Mouse (Mus musculus): Measurements from ENCODE around the gene Pde6b. TPM values are rescaled to one million over a fixed set of nuclear protein-coding genes. Genes with fewer than 3 reads are reported as not detected.

The Pde6b gene
- polyA plus RNA-seq, 1 experiment from 2014 or later = 0.07 TPM

DNA sequence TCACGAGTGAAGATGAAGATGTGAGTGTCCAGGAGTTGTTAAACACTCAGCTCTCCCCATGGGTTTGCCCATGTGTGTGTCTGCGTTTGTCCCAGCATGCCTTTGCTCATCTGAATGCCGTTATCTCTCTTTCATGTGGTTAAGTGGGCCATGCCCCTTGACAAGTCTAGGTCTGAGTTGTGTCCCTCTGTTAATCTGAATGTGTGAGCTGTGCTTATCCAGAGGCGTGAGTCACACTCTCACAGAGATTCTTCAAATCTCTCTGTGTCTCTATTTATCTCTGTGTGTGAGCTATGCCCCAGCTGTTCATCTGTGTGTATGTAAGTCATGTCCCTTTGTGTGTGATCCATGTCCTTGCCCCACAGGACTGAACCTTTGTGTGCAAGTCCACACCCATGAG lies 15.3 kb downstream of the Pde6b start:
- Histone ChIP-seq H3K9ac (no peak overlapping the region), H3K4me3 (replicated peaks) (no peak overlapping the region), H3K27ac (no peak overlapping the region), H3K9me3 (replicated peaks) (no peaks in the 10 kb centered on the region), H3K27me3 (no peaks in the 10 kb centered on the region), H3K4me2 (no peak overlapping the region), H3K4me1 (replicated peaks) (peaks cover 6% of the 10 kb centered on the region), H3K36me3 (no peaks in the 10 kb centered on the region)
- WGBS (ENCODE audit: insufficient replicate concordance) = 32% methylated on average over 4 of the region's 4 CpGs
- DNase-seq (no peak), ATAC-seq (ENCODE audit: low read depth) (no peak)

DNA sequence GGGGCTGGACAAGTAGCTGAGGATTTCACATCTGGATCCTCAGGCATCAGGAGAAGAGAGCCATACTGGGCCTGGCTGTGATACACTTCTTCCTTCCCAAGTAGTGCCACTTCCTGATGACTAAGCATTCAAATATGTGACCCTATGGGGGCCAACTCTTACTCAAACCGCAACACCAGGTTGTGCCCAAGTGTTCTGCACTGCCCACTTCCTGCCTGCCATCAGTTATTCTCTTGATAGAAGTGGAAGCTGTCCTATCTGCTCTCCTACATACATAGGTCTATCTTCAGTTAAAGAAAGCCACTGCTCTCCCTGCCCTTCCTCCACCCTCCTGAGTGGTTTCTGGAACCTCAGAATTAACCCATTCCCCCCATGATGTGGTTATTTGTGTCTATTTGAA lies 17.3 kb downstream of the Pde6b start:
- Histone ChIP-seq H3K9ac (no peak overlapping the region), H3K4me1 (replicated peaks) (no peaks in the 10 kb centered on the region; the same call in none of the 2 replicates), H3K27ac (no peak overlapping the region), H3K4me2 (no peak overlapping the region), H3K9me3 (replicated peaks) (no peaks in the 10 kb centered on the region), H3K27me3 (no peaks in the 10 kb centered on the region), H3K36me3 (no peaks in the 10 kb centered on the region), H3K4me3 (replicated peaks) (no peak overlapping the region)
- peak; percentile 48; the same call in 1 of the 2 replicates for ATAC-seq (ENCODE audit: low read depth)
- no peak for DNase-seq
- WGBS (ENCODE audit: insufficient replicate concordance) = 4% methylated on average over 1 of the region's 1 CpGs

DNA sequence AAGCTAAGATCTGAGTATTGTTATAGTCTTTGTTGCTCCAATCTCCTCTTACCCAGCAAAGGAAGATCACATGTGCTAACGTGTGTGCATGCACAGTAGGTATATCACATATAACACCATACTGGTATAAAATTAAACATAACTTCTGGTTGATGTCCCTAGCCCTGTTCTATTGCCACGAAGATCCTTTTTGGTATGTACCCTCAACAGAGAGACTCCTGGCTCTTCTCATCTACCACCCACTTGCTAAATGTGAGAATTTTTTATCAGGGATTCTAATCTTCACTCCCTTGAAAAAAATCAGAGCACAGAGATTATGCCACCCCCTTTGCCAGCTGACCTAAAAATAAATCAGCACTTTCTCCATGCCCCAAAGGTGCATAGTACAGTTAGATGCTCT lies 18.8 kb downstream of the Pde6b start:
- Histone ChIP-seq H3K9me3 (replicated peaks) (no peaks in the 10 kb centered on the region), H3K4me3 (replicated peaks) (no peak overlapping the region), H3K4me2 (no peak overlapping the region), H3K9ac (no peak overlapping the region), H3K36me3 (no peaks in the 10 kb centered on the region), H3K27ac (no peak overlapping the region), H3K4me1 (replicated peaks) (no peaks in the 10 kb centered on the region; the same call in none of the 2 replicates), H3K27me3 (no peaks in the 10 kb centered on the region)
- WGBS (ENCODE audit: insufficient replicate concordance) = 67% methylated on average over 2 of the region's 2 CpGs
- no peak for ATAC-seq (ENCODE audit: low read depth)
- DNase-seq = no peak

DNA sequence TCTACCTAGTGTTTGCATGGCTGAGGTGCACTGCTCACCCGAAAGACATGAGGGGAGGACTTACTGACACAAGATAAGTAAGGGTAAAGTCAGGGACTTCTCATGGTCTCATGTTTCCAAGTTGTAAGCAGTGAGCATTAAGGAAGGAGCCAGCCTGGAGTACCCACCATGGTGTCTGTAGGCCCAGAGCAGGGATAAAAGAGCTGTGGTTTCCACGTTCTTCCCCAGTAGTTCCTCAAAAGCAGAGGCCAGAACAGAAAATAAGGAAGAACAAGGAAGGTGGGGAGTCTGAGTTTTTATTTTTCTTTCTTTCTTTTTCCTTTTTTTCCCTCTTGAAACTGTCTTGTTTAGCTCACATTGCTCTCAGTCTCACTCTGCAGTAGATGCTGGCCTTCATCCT lies 26.5 kb downstream of the Pde6b start:
- no peak overlapping the region for H3K4me2 ChIP-seq
- 47% methylated on average over 2 of the region's 2 CpGs for WGBS (ENCODE audit: insufficient replicate concordance)
- no peak for ATAC-seq (ENCODE audit: low read depth)
- H3K4me3 ChIP-seq (replicated peaks) = no peak overlapping the region
- no peaks in the 10 kb centered on the region for H3K4me1 ChIP-seq (replicated peaks)
- no peak overlapping the region for H3K27ac ChIP-seq
- no peaks in the 10 kb centered on the region for H3K9me3 ChIP-seq (replicated peaks)
- no peak for DNase-seq
- H3K36me3 ChIP-seq = no peaks in the 10 kb centered on the region
- no peaks in the 10 kb centered on the region for H3K27me3 ChIP-seq
- H3K9ac ChIP-seq = no peak overlapping the region

GRCm38 (mm10) chr5:108422741-108423140 lies 34.5 kb downstream of the Pde6b start:
- 70% methylated on average over 3 of the region's 3 CpGs for WGBS (ENCODE audit: insufficient replicate concordance)
- Histone ChIP-seq H3K27ac (no peak overlapping the region), H3K36me3 (no peaks in the 10 kb centered on the region), H3K4me1 (replicated peaks) (peaks cover 32% of the 10 kb centered on the region), H3K27me3 (no peaks in the 10 kb centered on the region), H3K4me3 (replicated peaks) (no peak overlapping the region), H3K4me2 (peak overlapping the region; percentile 29; the same call in 1 of the 2 replicates), H3K9me3 (replicated peaks) (no peaks in the 10 kb centered on the region), H3K9ac (no peak overlapping the region)
- no peak for ATAC-seq (ENCODE audit: low read depth)
- DNase-seq = no peak

DNA sequence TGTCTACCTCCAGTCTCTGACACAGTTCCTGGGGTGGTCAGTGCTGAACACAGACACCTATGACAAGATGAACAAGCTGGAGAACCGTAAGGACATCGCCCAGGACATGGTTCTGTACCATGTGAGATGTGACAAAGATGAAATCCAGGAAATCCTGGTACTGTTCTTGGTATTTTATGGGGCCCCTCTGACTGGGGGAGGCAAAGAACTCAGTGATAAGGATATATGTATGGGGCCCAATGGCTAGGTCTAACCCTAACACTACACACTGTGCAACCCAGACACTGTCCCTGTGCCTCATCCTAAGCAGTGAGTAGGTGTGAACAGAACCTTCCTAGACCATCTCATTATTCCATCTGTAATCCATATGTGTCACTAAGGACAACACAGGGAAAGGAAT lies 35.2 kb downstream of the Pde6b start:
- H3K27ac ChIP-seq = no peak overlapping the region
- no peaks in the 10 kb centered on the region for H3K36me3 ChIP-seq
- no peaks in the 10 kb centered on the region for H3K27me3 ChIP-seq
- DNase-seq = peak; percentile 15
- no peaks in the 10 kb centered on the region for H3K9me3 ChIP-seq (replicated peaks)
- peaks cover 34% of the 10 kb centered on the region for H3K4me1 ChIP-seq (replicated peaks)
- peak; percentile 86 for ATAC-seq (ENCODE audit: low read depth)
- H3K4me2 ChIP-seq = peak overlapping the region; percentile 29
- no peak overlapping the region for H3K4me3 ChIP-seq (replicated peaks)
- 44% methylated on average over 2 of the region's 2 CpGs for WGBS (ENCODE audit: insufficient replicate concordance)
- H3K9ac ChIP-seq = no peak overlapping the region

DNA sequence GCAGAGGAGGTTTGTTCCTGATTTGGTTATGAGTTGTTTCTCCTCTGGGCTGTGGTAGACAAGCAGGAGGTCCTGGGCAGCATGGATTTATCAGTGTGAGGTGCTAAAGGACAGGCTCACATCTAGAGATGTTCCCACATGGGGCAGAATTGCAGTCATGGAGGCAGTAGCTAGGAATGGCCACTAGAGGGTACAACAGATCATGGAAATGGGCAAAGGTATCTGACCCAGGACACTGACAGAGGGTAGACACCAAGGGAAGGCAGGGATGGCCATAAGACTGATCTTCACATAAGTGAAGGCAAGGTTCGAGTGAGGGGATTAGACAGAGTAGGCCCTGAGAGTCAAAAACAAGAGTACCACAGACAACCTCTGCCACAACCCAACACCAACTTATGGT lies 39.0 kb downstream of the Pde6b start:
- H3K27ac ChIP-seq = no peak overlapping the region
- H3K4me2 ChIP-seq = no peak overlapping the region
- no peak overlapping the region for H3K4me3 ChIP-seq (replicated peaks)
- no peaks in the 10 kb centered on the region for H3K9me3 ChIP-seq (replicated peaks)
- DNase-seq (peak; percentile 42), ATAC-seq (ENCODE audit: low read depth) (peak; percentile 56)
- WGBS (ENCODE audit: insufficient replicate concordance) = 33% methylated on average over 1 of the region's 1 CpGs
- peaks cover 41% of the 10 kb centered on the region for H3K4me1 ChIP-seq (replicated peaks)
- H3K36me3 ChIP-seq = peaks cover 26% of the 10 kb centered on the region
- H3K9ac ChIP-seq = no peak overlapping the region
- no peaks in the 10 kb centered on the region for H3K27me3 ChIP-seq

DNA sequence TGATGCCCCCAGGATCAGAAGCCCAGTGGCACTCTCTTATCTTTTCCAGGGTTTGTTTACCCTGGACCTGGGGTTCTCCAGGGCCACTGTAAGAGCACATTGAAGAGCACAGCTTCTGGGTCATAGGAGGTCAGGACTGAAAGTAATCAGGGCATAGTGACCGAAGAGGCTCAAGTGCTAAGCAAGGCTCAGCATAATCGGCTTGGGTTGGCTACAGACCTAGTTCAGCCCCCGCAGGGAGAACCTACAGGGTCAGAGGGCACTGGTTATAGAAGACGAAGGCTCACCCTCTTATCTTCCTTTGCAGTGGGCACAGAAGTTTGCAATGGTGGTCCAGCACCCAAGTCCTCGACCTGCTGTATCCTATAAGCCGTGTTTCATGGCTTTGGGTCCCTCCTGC lies 43.0 kb downstream of the Pde6b start:
- ATAC-seq (ENCODE audit: low read depth) = no peak
- 81% methylated on average over 6 of the region's 6 CpGs for WGBS (ENCODE audit: insufficient replicate concordance)
- Histone ChIP-seq H3K36me3 (peaks cover 33% of the 10 kb centered on the region), H3K4me2 (no peak overlapping the region), H3K4me3 (replicated peaks) (no peak overlapping the region), H3K9ac (0 out of 2 replicates have a peak overlapping the region, but pooled peaks have one; percentile 9), H3K27ac (no peak overlapping the region), H3K27me3 (peaks cover 2% of the 10 kb centered on the region), H3K4me1 (replicated peaks) (peaks cover 38% of the 10 kb centered on the region), H3K9me3 (replicated peaks) (no peaks in the 10 kb centered on the region)
- DNase-seq = no peak

GRCm38 (mm10) chr5:108433804-108434587 lies 45.8 kb downstream of the Pde6b start, which contains the start of gene Atp5k:
TSS of gene Atp5k (minus strand) at chr5:108434448.
- ATAC-seq (ENCODE audit: low read depth) (peak; percentile 83), DNase-seq (peak; percentile 87)
- H3K4me3 ChIP-seq (replicated peaks) = peak within 1 kb of the TSS; percentile 96
- H3K9me3 ChIP-seq (replicated peaks) = no peaks in the 10 kb centered on the region
- peaks cover 8% of the 10 kb centered on the region for H3K27me3 ChIP-seq
- peak within 1 kb of the TSS; percentile 93 for H3K4me2 ChIP-seq
- peaks cover 31% of the 10 kb centered on the region for H3K4me1 ChIP-seq (replicated peaks)
- H3K27ac ChIP-seq = peak within 1 kb of the TSS; percentile 59
- H3K36me3 ChIP-seq = peaks cover 33% of the 10 kb centered on the region
- under 1% methylated on average over 42 of the region's 42 CpGs for WGBS (ENCODE audit: insufficient replicate concordance)
- peak within 1 kb of the TSS; percentile 90 for H3K9ac ChIP-seq

DNA sequence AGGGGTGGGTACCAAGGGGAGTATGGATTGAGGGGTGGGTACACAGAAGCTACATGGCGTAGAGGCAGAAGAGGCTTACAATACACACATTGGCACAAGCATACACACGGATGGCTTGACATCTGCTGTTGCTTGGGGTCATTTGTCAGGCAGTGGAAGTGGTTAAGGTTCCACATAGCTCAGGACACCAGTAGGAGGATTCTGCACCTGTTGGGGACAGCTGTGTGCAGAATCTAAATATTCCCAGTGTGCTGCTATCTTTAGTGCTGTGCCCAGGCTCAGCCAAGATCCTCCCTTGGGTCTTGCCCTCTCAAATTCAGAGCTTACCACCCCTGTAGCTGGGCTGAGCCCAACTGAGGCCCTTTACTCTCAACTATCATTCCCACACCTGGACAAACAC lies 47.9 kb downstream of the Pde6b start:
- Histone ChIP-seq H3K27me3 (peaks cover 8% of the 10 kb centered on the region), H3K4me2 (no peak overlapping the region), H3K4me1 (replicated peaks) (peaks cover 28% of the 10 kb centered on the region), H3K36me3 (peaks cover 17% of the 10 kb centered on the region), H3K27ac (no peak overlapping the region), H3K4me3 (replicated peaks) (no peak overlapping the region), H3K9ac (no peak overlapping the region), H3K9me3 (replicated peaks) (no peaks in the 10 kb centered on the region)
- no peak for ATAC-seq (ENCODE audit: low read depth)
- DNase-seq = no peak
- 64% methylated on average over 2 of the region's 2 CpGs for WGBS (ENCODE audit: insufficient replicate concordance)

DNA sequence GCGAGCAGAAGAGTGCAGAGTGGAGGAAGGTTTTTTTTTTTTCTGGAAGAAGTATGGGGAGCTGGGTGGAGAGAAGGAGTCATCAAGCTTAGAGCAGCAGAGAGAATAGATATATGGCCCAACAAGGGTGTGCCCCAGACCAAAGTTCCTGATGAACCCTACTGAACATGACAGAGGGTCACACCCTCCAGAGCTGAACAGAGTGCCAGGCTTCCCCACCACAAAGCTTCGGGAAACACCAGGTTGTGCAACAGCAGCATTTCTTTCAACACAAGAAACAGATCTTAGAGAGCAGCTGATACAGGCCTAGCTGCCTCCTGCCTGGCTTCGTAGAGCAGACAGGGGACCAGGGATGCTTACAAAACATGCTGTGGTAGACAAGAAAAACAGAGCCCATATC lies 58.8 kb downstream of the Pde6b start:
- peaks cover 36% of the 10 kb centered on the region for H3K4me1 ChIP-seq (replicated peaks)
- no peak overlapping the region for H3K4me2 ChIP-seq
- H3K27ac ChIP-seq = no peak overlapping the region
- 49% methylated on average over 3 of the region's 3 CpGs for WGBS (ENCODE audit: insufficient replicate concordance)
- no peak overlapping the region for H3K9ac ChIP-seq
- H3K9me3 ChIP-seq (replicated peaks) = no peaks in the 10 kb centered on the region
- H3K36me3 ChIP-seq = no peaks in the 10 kb centered on the region
- peaks cover 11% of the 10 kb centered on the region; the same call in 1 of the 2 replicates for H3K27me3 ChIP-seq
- H3K4me3 ChIP-seq (replicated peaks) = no peak overlapping the region
- DNase-seq (no peak), ATAC-seq (ENCODE audit: low read depth) (peak; percentile 56)

DNA sequence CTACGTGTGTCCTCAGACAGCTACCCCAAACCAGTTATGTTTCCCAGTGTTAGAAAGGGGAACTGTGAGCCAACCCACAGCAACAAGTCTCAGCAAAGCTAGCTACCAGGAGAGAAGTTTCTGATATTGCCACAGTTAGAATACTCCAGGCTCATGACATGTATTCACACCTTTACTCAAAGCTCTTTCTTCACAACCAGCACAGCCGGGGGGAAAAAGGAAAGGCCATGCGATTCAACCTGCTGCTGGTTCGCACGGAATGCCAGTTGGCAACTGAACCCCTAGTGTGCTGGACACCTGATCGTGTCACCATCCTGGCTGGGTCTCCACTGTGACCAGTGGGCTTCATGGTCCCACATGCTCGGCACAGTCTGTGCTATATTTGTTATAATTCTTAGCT lies 59.7 kb downstream of the Pde6b start:
- no peak for ATAC-seq (ENCODE audit: low read depth)
- H3K9ac ChIP-seq = no peak overlapping the region
- H3K4me2 ChIP-seq = peak overlapping the region; percentile 69
- 64% methylated on average over 7 of the region's 7 CpGs for WGBS (ENCODE audit: insufficient replicate concordance)
- H3K27ac ChIP-seq = no peak overlapping the region
- DNase-seq = no peak
- no peak overlapping the region; the same call in 1 of the 2 replicates for H3K4me3 ChIP-seq (replicated peaks)
- H3K27me3 ChIP-seq = peaks cover 11% of the 10 kb centered on the region; the same call in 1 of the 2 replicates
- H3K36me3 ChIP-seq = no peaks in the 10 kb centered on the region
- no peaks in the 10 kb centered on the region for H3K9me3 ChIP-seq (replicated peaks)
- H3K4me1 ChIP-seq (replicated peaks) = peaks cover 45% of the 10 kb centered on the region

All from liver, embryonic 13.5 days (tissue).